Mouse (Mus musculus) urinary bladder, postnatal 14 days (tissue): ENCODE measurements at regions not wholly inside any gene's neighbourhood (a gene's known extent, or its start where the extent isn't known, plus 50 kb on each side); places are given as distances from the start of the nearest gene placed in this dataset.

Experiments
- DNase-seq: peaks from one replicate; pipeline ENCODE4 v3.0.0; 2021; ENCODE audit warnings: low spot score

GRCm38 (mm10) chr11:82579841-82580415 lies 184.2 kb downstream of the Cct6b start:
- no peak for DNase-seq

GRCm38 (mm10) chr11:82576019-82576418 lies 187.3 kb downstream of the Tmem132e start:
- no peak for DNase-seq

- DNase-seq = no peak
Observed at GRCm38 (mm10) chr11:82573126-82573525, 184.4 kb downstream of the Tmem132e start.

GRCm38 (mm10) chr11:82571525-82571924 lies 182.8 kb downstream of the Tmem132e start:
- no peak for DNase-seq

GRCm38 (mm10) chr11:82569819-82570218 lies 181.1 kb downstream of the Tmem132e start:
- no peak for DNase-seq

GRCm38 (mm10) chr11:82568219-82568676 lies 179.5 kb downstream of the Tmem132e start:
- DNase-seq = no peak

- no peak for DNase-seq
Observed at GRCm38 (mm10) chr11:82567014-82567685, 178.4 kb downstream of the Tmem132e start.

GRCm38 (mm10) chr11:82566092-82566491 lies 177.4 kb downstream of the Tmem132e start:
- DNase-seq = no peak

GRCm38 (mm10) chr11:82564181-82564580 lies 175.5 kb downstream of the Tmem132e start:
- no peak for DNase-seq

- no peak for DNase-seq
Observed at GRCm38 (mm10) chr11:82542028-82542427, 153.3 kb downstream of the Tmem132e start.

- DNase-seq = no peak
Observed at GRCm38 (mm10) chr11:82541376-82541775, 152.7 kb downstream of the Tmem132e start.

- no peak for DNase-seq
Observed at GRCm38 (mm10) chr11:82537931-82538330, 149.2 kb downstream of the Tmem132e start.

- no peak for DNase-seq
Observed at GRCm38 (mm10) chr11:82523200-82523802, 134.6 kb downstream of the Tmem132e start.

- DNase-seq = no peak
Observed at GRCm38 (mm10) chr11:82521383-82521782, 132.7 kb downstream of the Tmem132e start.

GRCm38 (mm10) chr11:82518691-82519090 lies 130.0 kb downstream of the Tmem132e start:
- DNase-seq = no peak

- no peak for DNase-seq
Observed at GRCm38 (mm10) chr11:82514526-82515144, 125.9 kb downstream of the Tmem132e start.

GRCm38 (mm10) chr11:82508564-82508963 lies 119.9 kb downstream of the Tmem132e start:
- no peak for DNase-seq
